Mouse (Mus musculus) c-Kit-negative CD71-positive TER-119-positive erythroid progenitor cells, embryonic 14.5 days (primary cell): ENCODE results near the gene 4931409K22Rik.

Source experiments
- DNase-seq: peaks from one replicate; pipeline ENCODE4 v3.0.0-alpha.2; 2013; ENCODE audit warnings: low read depth, low spot score

Gene 4931409K22Rik

DNA sequence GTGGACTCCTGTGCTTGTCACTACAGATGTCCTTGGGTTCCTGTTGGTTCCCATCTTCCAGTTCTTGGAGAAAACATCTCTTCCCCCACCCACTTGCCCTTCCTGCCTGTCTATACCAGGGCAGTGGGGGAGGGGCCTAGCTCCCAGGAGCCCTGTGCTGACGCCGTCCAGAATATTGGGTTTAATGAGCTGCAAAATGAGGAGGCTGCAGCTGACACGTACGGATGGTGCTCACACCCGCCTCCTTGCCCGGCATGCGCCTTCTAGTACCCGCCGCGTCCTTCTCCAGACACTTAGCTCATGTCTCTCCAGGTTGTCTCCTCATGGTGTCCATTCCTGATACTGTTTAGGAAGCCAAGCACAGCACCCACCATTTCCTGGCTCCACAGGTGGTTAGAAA is 57.5 kb downstream of the 4931409K22Rik start:
- no peak for DNase-seq

- no peak for DNase-seq
Measured at GRCm38 (mm10) chr5:24497526-24497925, 59.1 kb downstream of the 4931409K22Rik start.

GRCm38 (mm10) chr5:24496756-24497155 is 59.9 kb downstream of the 4931409K22Rik start:
- DNase-seq, result no peak

GRCm38 (mm10) chr5:24495019-24495418 is 61.6 kb downstream of the 4931409K22Rik start:
- no peak for DNase-seq
